Mouse (Mus musculus) skeletal muscle tissue, adult 2 months (tissue): ENCODE measurements at regions not wholly inside any gene's neighbourhood (a gene's known extent, or its start where the extent isn't known, plus 50 kb on each side); places are given as distances from the start of the nearest gene placed in this dataset.

Experiments used
- DNase-seq: peaks from one replicate; pipeline ENCODE4 v3.0.0-alpha.2; 2012; ENCODE audit warnings: low read depth, low spot score

GRCm38 (mm10) chr11:84760622-84761196 is 58.6 kb downstream of the Mrm1 start:
- no peak for DNase-seq

DNA sequence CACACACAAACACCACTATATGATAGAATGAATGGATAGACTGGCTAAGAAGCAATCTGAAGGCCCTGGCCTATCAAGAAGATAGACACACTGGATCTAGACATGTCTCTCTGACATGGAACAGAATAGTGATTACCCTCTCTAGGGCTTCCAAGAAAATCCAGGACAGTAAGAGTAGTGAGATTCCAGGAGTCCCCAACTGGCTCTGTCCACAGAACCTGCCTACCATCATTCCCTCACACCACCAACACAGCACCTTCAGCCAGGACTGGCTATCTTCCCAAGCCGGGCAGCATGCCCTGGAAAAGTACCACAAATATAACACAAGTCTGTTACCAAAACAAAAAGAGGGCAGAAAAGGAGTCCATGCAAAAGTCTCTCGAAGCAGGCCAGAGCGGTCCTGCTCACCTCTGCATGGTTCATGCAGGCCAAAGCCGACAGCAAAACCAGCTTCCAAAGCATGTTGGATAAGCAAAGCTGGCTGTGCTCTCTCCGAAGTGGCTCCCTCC is 59.8 kb downstream of the Mrm1 start:
- no peak for DNase-seq

DNA sequence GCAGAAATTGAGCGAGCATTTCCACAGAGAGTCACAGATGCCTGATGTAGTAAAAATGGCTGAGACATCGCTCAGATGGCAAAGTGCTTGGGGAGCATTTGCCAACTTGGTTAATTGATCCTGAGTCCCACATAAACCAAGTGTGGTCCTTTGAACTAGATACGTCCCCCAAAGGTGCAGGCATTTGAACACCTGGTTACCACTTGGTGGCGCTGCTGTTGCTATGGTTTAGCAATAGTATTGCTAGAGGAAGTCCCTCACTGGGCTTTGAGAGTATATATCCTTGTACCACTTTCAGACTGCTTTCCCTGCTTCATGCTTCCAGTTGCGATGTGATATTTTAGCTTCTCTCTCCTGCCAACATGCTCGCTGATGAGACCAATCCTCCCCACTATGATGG is 67.3 kb downstream of the Mrm1 start:
- no peak for DNase-seq

DNA sequence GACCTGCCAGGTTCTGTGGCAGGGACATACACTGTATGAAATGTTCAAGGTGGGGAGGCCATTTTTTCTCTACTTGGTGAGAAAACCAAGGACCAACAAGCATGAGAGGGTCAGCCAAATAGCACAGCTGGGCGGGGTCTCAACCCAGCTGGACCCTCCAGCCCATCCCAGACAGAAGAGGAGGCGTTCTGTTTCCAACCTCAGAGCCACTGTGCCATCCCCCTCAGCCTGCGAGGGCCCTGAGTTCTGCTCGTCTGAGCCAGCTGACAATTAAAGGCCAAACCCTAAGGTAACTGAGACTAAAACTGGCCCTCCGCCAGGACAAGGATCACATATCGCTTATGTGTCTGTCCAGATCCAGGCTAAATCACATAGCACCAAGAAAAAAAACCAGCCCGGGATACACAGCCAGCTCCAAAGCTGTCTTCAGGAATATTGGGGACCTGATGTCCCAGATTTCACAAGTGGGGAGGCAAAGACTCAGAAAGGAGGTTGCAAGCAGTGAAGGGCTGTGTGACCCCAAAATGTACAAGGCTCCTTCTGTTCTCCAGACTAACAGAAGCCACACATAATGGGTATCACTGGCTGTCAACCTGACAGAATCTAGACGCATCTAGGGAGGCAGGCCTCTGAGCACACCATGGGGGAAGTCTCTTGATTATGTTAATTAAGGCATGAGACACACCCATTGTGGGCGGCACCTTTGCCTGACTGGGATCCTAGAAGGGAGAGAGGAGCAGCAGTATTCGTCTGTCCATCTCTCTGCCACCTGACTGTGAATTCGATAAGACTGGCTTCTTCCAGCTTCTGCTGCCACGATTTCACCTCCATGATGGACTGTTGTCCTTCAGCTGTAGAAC is 69.6 kb downstream of the Mrm1 start:
- no peak for DNase-seq

GRCm38 (mm10) chr11:84738769-84739589 is 80.3 kb downstream of the Mrm1 start:
- no peak for DNase-seq

- DNase-seq, result no peak
Measured at GRCm38 (mm10) chr11:84738128-84738527, 81.2 kb downstream of the Mrm1 start.

- no peak for DNase-seq
Measured at GRCm38 (mm10) chr11:84731890-84732289, 87.4 kb downstream of the Mrm1 start.

GRCm38 (mm10) chr11:84730218-84730617 is 89.1 kb downstream of the Mrm1 start:
- no peak for DNase-seq

DNA sequence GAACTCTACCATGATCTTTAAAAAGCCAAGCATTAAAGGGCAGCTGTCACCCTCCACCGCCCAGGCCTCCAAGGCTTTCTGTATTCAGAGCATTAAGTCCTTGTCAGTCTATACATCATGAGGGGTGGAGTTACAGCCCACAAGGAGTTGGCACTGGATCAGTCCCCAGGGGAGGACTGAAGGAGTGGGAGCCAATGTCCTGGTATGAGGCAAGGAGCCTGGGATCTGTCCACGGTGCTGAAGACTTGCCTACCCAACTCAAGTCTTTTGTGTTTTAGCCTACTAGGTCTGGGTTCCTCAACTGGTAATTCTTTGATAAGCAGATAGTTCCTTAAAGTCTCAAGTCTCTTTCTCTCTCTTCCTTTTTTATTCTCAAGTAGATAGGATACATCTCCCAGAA is 90.1 kb downstream of the Mrm1 start:
- DNase-seq, result no peak

DNA sequence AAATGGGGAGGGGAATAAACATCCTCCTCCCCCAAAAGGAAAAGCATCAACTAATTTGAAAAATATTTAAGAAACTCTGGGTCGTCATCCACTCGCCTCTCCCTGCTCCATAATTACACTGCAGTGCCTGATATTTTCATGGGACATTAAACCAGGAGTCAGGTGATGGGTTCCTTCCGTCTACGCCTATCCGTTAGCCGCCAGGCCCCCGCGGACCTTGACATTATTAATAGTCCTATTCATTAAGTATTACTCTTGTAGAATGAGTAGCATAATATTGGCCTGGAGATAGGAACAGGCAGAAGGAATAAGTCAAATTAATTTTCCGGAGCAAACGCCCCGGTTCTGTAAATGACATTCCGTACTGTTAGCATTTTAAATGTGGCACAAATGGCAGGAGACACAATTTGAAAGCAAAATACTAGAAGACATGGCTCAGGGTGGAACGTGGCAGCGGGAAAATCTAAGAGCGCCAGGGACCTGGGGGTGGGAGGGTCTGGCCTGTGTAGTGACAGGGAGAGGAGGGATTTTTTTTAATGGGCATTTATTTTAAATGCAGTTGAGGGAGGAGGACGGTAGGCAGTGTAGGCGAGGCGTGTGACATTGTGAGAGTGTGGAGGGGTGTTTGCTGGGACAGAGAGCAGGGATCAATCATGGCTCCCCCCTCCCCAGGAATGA is 93.2 kb downstream of the Mrm1 start:
- DNase-seq, result no peak

- no peak for DNase-seq
Measured at GRCm38 (mm10) chr11:84725177-84725792, 94.0 kb downstream of the Mrm1 start.

- DNase-seq, result no peak
Measured at GRCm38 (mm10) chr11:84724080-84724479, 95.2 kb downstream of the Mrm1 start.

GRCm38 (mm10) chr11:84722658-84723201 is 96.6 kb downstream of the Mrm1 start:
- no peak for DNase-seq

- no peak for DNase-seq
Measured at GRCm38 (mm10) chr11:84721979-84722378, 97.3 kb downstream of the Mrm1 start.

- DNase-seq, result no peak
Measured at GRCm38 (mm10) chr11:84721150-84721549, 98.2 kb downstream of the Mrm1 start.

- DNase-seq, result no peak
Measured at GRCm38 (mm10) chr11:84719781-84720180, 99.5 kb downstream of the Mrm1 start.

DNA sequence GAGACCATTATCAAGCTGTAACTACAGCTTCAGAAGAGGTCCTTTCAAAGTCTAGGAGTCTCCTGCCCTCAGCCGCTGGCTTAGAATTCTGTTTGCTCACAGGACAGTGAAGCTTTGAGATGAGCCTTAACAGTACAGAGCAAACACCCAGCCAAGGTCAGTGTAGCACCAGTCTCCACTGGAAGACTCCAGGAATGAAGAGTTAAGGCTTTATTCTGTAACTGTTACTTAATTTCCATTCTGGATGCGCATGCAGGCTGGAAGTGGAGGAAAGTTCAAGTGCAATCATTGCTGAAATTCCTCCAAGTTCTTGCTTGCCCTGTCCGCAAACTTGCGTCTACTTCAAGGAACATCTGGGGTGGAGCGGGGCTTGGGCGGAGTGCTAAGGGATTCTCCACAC is 106.6 kb downstream of the Mrm1 start:
- no peak for DNase-seq

GRCm38 (mm10) chr11:84711886-84712285 is 107.4 kb downstream of the Mrm1 start:
- no peak for DNase-seq

DNA sequence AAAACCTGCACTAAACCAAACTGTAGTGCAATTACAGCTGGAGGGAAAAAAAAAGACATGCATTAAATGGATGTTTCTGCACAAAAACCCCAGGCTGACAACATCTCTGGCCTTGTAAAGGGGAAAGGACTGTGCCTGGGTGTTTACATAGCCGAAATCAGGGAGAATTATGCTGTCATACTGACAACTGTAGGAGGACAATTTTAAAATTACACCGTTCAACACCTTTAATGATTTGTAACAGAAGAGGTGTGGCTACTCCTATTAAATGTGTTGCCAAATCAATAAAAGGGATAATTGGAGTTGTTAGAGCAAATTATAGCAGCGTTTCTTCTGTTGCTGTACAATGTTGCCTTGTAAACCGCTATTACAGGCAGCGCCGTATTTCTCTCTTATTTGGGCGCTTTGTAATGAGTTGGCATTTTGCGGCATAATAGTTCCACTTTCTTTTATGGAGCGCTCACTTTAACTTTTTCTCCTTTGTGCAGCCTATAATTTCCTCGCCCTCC is 111.0 kb downstream of the Mrm1 start:
- DNase-seq, result no peak

GRCm38 (mm10) chr11:84707772-84708171 is 111.5 kb downstream of the Mrm1 start:
- DNase-seq, result no peak

DNA sequence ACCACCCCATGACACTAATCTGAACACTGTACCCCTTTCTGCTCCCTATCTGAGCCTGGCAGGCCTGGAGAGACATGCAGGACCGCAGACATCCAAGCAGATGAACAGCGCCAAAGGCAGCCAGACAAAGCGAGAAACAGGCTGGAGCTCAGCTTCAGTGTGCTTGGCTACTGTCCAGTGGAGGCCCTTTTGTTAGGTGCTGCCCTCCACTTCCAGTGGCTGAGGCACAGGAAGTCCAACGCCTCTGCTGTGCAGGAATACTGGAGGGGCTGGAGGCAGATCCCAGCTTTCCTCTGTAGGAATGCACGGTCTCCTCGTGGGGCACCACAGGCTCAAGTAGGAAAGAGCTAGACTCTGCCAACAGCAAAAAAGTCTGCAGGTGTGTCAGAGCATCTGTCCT is 112.6 kb downstream of the Mrm1 start:
- DNase-seq, result no peak
